Mouse (Mus musculus) spleen, adult 12 weeks (tissue): ENCODE measurements around the gene Rarg.
A peak's percentile ranks its signal among the peaks of the same experiment; 100 is the strongest.

Experiments used
- DNase-seq: peaks from one replicate; pipeline ENCODE4 v3.0.0; 2022; ENCODE audit warnings: low spot score

Rarg gene

DNA sequence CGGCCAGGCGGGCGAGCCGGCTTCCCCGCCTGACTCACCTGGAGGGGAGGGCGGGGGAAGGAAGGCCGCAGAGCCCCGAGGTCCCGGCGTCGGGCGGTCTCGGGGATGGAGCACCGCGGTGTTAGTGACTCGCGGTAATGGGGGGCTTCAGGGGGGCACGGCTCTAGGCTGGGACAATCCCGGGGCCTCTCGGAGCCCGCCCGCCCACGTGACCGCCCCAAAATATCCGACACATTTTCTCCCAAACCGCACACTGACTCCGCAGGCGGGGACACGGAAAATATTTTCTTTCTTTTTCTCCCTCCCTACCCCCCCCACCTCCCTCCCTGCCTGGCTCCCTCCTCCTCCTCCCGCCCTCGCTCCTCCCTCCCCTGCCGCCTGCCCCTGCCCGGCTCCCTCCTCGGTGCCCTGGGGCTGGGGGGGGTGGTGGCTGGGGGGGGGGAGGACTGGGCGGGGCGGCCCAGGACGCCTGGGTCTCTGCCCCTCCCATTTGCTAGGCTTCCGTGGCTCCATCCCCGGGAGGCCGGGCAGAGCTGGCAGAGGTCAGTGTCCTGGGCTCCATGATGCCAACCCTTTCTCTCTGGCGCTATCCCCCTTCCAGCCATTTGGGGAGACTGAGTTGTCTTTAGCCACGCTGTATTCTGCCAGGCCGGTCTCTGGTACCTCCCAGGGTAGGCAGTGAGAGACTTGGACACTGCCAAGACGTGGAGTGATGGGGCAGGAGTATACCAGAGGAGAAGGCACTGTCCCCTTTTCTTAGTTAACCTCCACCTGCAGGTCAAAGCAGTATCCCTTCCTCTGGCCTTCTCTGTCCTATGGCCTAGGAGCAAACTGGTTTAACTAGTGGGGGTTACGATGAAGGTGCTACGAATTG lies at the start of gene Rarg:
TSS of gene Rarg (minus strand) at position 316 of the 874 bp plus-strand sequence.
- DNase-seq: no peak

DNA sequence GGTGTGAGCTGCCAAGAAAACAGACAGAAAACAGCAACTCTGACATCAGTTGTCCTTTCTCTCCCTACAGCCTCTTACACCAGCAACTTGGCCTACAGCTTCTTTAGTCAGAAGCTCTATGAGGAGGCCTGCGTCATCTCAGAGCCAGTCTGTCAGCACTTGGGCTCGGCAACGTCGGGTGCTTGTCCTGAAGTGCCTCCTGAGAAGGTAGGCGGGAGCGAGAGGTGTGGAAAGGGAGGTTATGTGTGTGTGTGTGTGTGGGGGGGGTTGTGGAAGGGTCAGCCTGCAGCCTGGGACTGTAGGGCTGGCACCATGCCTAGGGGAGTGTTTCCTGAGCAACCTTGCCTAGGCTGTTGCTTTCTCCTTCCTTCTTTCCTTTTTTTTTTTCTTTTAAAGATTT lies 45.2 kb upstream of the Rarg start:
- no peak for DNase-seq

DNA sequence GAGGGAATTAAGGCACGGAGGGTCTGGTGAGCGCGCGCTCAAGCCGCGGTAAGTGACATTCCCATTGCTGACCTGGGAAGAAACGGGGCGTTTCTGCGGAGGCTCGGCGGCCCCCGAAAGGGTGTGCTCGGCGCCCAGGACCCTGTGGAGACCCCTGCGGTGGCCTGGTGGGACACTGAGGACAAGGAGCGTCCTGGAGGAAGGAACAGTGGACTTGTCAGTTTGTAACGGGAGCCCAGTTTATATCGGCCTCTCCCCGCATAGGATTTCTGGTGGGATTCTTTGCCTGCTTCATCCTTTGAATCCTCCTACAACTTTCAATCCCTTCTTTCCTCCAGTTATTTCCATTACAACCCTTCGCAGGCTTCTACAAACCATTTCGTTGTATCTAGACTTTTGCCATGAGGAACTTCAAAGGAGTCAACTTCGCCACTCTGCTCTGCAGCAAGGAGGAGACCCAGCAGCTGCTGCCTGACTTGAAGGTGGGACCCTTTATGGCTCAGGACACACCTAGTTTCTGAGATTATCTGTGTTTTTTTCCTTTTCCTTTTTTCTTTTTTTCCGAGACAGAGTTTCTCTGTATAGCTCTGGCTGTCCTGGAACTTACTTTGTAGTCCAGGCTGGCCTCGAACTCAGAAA lies 39.2 kb upstream of the Rarg start:
- DNase-seq: no peak

DNA sequence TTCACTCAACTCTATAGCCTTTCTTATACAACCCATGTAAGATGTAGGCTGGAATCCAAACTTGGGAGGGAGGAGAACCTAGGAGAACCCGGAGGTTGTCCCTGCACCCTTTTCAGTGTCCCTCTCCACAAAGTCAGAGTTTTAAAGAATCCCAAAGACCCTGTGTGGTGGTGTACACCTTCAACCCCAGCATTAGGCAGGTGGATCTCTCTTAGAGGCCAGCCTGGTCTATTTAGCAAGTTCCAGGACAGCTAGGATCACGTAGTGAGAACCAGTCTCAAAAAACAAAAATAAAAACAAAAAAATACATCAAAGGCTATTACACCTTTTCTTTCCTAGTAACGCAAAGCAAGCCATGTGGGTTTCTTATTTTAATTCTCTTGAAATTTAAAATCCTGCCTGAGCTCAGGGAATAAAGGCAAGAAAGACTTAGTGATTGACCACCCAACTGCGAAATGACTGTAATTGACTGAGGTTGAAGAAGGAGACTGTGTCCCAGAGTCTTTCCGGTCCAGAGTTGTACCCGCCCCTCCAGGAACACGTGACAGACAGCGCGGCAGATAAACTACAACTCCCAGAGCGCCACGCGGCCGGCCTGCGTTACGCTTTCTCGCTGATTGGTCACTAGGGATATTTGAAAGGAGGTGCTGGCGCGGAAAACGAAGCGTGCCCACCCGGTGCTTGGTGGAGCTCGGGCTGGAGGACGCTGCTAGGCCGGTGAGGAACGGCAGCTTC lies 38.5 kb upstream of the Rarg start, which contains the start of gene Espl1:
TSS of gene Espl1 (plus strand) at position 634 of the 735 bp plus-strand sequence.
- DNase-seq: peak; percentile 89

DNA sequence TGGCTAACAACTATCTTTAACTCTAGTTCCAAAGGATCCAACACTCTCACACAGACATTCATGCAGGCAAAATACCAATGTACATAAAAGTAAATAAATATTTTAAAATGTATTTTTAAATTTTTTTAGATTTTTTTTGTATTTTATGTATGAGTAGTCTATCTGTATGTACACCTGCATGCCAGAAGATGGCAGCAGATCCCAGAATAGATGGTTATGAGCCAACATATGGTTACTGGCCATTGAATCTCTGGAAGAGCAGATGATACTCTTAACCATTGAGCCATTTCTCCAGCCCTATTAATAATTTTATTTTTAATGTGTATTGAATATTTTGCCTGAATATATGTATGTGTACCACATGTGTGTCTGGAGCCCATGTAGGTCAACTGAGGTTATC lies 30.1 kb upstream of the Rarg start:
- no peak for DNase-seq

DNA sequence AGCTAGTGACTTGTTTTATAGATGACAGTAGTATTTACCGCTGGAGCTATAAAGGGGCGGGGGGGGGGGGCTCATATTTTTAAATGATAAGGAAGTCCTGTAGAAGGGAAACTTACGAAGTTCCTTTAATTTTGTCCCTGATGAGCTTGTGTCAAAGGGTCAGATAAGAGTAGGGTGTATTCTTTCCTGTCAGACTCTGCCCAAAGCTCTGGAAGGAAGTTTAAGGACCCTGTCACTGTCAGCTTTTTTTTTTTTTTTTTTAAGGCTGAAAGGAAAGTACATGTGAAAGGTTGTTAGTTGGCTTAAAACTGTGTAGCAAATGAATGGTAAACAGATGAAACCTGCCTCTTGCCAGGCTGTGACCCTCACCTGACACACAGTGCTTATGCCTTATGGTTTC lies 26.3 kb upstream of the Rarg start:
- DNase-seq: no peak

DNA sequence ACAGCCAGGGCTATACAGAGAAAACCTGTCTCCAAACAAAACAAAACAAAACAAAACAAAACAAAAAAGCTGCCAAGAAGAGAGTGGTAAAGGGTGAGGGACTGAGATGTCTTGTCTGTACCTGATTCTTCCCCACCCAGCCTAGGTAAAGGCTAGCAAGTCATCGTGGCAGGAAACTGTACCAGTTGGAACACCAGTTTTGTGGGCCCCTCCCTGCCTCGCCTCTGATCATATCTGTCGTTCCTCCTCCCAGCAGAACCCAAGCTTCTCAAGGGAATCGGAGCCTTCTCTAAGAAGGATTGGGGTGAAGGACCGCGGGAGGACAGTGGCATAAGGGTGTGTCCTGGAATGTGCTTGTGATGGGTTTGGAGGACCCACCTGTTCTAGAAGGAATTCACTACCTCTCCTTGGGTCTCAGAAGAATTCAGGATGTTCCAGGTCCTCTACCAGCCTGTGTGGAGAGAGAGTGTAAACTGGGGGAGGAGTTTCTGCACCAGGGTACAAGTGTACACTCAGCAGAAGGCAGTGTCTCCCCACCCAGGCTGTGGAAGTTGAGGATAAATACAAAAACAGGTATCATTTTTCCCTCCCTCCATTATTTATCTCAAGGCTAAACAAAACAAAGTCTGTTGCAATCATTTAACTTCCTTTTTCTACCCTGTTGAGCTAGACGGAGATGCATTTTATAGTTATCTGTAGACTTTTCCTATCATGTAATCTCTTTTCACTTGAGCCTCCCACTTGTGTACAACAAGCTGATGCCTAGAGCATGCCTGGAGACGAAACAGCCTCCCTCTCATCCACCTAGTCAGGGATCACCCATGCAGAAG lies 25.4 kb upstream of the Rarg start:
- DNase-seq: no peak

DNA sequence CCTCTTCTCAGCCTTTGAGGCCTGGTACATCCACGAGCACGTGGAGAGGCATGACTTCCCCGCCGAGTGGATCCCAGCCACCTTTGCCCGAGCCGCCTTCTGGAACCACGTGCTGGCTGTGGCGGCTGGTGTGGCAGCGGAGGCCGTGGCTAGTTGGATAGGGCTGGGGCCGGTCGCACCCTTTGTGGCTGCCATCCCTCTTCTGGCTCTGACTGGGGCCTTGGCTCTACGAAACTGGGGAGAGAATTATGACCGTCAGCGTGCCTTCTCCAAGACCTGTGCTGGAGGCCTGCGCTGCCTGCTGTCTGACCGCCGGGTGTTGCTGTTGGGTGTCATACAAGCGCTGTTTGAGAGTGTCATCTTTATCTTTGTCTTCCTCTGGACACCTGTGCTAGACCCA lies 23.3 kb upstream of the Rarg start:
- no peak for DNase-seq

DNA sequence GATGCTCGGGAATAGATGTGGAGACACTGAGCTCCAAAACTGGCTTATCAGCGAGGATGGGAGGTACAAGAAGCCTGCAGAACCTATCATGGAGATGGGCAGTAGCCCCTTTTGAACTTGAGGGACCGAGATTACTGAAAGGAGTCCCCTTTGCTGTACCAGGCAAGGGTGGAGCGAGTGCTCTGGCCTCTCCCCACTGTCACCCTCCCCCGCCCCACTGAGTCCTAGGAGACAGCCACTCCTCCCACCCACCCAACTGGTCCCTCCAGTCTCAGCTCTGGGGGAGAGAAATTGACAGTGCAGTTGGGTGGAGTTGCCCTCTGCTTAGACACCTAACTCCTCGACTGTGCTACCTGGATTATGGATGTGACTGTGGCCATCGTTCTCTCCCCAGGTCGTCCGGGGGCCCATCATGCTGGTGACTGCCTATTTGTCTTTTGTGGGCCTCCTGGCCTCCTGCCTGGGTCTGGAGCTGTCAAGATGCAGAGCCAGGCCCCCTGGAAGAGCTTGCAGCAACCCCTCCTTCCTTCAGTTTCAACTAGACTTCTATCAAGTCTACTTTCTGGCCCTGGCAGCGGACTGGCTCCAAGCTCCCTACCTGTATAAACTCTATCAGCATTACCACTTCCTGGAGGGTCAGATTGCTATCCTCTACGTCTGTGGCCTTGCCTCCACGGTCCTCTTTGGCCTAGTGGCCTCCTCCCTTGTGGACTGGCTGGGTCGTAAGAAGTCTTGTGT lies 22.6 kb upstream of the Rarg start:
- no peak for DNase-seq

DNA sequence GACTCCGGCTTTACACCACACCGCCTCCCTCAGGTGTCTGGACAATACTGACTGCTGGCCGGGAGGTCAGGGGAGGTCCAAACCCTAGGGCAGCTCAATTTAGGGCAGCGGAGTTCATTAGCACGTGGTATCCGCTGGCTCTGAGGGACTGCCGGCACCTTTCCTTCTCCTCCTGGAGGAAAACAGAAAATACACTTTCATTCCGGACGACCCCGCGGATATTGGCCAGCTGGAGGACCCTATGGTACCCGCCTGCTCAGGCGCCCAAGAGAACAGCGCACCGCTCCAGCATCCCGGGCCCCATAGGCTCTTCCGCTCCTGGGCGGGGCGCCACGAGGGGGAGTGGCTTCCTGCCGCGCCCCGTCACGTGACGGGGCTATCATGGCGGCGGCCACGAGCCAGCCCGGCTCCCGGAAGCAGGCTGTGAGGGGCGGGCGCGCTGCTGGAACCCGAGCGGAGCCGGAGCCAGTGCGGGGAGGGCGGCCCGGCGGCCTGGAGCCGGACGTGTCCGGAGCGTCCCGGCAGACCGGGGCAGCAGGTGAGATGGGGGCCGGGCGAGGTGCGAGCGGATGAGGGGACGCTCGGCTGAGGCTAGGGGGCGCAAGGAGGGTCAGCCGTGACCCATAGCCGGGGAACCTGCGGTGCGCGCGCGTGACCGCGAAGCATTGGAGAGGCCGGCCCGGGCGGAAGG lies 21.9 kb upstream of the Rarg start, which contains the start of gene Mfsd5:
TSS of gene Mfsd5 (plus strand) at position 363 of the 691 bp plus-strand sequence.
- peak; percentile 78 for DNase-seq

DNA sequence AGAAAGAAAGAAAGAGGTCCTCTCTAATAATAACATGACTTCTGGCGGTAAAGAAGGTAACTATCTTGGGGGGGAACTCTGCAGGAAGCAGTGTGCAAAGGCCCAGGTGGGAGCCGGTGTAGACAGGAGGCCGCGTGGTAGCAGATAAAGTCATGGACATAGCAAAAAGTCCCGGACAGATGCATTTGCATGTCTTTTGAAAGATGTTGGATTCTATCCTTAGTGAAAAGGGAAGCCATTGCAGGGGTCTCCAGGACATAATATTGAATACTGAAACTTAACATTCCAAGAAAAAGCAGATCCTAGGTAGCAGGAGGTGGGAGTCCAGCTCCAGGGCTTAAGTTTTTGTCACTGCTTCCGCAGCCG lies 21.4 kb upstream of the Rarg start:
- no peak for DNase-seq

DNA sequence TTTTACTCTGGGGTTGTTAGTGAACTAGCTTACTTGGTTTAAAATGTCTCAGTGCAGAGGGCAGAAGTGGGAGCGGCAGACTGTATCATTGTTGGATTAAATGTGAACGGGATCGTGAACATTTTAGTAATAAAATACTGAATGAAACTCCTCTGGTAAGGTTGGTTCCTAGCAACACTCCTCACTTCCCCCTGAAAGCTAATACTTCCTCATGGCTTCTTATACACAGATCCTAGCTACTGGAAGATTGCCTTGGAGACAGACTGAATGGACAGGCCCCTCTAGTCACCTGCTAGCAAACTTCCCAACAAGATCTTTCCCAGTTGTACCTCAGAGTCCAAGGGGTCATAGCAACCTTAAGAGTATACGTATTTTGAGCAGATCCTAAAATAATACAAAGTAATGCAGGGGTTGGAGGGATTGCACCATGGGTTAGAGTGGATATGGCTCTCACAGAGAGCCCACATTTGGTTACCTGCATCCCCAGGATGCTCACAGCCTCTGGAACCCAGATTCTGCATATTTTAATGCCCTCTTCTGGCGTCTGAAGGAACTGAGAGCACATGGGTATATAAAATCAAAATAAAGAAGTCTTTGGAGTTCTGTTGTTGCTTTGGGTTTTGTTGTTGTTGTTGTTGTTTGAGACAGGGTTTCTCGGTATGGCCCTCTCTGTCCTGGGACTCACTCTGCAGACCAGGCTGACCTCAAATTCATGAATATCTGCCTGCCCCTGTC lies 16.8 kb upstream of the Rarg start:
- no peak for DNase-seq

DNA sequence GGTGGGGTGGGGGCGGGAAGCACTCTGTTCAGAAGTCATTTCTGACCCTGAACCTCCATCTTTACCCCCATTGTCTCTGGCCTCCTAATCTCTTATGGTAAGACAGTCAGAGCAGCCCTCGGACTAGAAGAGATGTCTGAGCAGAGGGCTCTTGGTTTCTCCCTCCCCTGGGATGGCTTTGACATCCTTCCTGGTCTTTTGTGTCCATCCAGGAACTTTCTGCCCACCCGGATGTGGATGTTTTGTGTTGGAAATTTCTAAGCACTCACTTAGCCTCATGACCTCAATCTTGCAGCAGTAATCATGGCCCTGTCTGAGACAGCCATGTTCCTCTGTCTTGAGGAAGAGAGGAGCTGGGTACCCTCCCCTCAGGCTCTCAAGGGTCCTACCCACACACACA lies 14.1 kb upstream of the Rarg start:
- no peak for DNase-seq

DNA sequence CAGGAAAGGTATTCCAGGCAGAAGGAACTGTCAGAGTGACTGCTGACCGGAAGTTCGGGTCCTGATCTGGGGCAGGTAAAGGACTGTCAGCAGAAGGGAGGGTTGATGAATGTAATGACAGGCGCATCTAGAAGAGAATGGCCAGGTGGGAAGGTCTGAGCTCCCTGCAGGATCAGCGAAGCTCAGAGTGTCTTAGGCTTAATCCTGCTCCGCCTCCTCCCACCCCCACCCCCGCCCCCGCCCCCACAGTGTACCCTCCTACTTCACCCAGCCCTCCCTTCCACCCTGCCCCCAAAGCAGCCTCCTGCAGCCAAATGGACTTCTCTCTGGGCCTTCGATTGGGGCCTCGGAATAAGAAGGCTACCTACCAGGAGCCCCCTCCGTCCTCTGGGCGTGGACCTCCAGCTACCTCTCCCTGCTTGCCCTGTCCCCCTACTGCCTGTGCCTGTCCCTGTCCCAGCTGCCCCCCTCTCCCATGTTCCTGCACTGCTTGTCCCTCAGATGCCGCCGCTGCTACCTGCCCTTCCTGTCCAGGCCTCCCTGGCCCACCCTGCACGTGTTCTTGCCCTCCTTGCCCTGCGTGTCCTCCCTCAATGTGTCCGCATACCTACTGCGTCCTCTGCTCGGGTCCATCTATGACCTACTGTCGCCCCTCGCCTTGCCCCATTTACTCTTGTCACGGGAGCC lies 13.1 kb upstream of the Rarg start, which contains the start of gene Gm9918:
TSS of gene Gm9918 (plus strand) at position 290 of the 687 bp plus-strand sequence.
- DNase-seq: no peak

DNA sequence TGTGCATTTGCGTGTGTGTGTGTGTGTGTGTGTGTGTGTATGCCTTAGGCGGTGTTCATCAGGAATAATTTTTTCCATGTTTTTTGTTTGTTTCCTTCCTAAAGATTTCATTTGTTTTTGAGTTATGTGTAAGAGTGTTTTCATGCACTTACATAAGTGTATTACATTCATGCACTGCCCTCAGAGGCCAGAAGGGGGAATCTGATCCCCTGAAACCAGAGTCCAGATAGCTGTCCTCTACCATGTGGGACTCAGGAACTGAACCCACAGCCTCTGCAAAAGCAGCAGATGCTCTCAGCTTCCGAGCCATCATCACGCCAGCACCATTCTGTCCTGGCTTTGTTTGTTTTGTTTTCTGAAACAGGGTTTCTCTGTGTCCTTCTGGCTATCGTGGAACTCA lies 8.2 kb upstream of the Rarg start:
- no peak for DNase-seq

DNA sequence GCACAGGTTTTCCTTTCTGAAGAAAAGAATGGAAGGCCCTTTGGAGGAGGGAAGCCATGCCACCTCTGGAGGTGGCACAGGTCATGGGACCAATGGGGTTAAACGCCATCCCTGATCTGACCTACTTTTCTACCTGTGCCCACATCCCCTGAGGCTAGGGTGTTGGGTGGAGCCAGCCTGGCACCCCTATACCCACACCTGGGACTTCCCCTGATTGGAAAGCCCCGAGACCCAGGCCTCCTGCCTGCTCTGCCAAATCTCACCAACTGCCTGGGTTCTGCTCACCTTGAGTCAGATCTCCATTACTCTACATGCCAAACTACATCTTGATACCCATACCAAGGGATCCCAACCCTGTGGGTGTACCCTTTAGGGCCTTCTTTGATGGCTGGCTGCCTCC lies 5.7 kb upstream of the Rarg start:
- DNase-seq: no peak

DNA sequence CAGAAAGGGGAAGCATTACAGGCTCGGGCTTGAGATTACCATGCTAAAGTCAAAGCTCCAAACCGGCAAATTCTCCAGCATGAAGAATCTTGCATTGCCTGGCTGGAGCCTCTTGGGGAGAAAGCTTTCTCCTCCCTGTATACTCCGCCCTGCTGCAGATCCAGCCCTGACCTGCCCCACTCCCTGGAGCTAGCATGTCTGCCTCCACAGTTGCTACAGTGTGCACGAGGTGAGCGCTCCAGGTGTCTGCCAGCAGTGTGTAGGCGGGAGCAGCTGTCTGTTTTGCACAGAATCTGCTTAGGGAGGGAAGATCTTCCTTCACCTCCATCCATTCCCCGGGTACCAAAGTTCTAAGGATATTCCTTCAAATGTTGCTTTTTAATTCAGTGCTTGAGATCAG lies 5.3 kb upstream of the Rarg start:
- DNase-seq: no peak

DNA sequence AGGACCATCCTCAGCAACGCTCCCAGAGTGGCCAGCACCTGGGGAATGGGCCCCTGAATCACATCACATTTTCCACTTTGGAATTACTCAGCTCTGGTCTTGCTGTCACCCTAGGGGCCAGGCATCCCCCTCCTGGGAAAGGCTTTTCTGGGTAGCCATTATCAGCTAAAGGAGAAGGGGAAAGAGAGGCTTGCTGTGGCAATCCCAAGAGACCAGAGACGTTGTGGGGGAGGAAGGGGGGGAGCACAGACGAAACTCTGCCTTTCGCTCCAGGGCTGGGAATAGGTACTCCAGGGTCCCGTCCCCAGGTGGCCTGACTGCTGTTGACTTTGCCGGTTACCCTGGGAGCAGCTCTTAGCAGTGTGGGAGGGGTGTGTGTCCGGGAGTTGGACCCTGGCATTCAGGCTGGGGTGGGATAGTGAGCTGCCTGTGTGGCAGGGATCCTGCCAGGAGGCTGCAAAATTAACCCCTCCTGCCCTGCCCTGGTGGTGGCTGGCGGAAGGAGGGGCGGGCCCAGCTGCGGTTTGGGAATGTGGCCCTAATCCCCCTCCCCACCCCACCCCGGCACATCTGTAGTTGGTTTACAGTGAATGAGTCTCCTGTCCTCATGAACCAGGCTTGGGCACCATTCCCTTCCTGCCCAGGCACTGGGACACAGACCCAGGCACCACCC lies 1.4 kb upstream of the Rarg start:
- no peak for DNase-seq

DNA sequence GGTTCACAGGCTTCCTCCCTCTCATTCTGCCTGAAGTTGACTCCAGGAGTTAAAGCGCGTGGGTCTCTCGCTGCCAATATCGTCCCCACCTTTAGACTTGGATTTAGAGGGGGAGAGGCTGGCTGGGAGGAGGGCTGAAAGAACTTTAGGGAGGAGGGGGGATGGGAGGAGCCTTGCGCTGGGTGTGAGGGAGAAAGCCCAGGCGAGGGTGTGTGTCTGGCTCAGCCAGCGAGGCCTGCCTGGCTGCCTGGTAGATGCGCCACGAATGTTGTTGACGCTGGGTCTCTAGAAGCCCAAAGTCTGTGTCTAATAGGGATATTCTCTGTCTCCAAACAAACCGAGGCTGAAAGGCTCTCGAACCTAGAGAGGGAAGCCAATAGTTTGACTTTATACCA lies 756 bp upstream of the Rarg start:
- no peak for DNase-seq
